Mouse (Mus musculus) CD4-positive, CD25-positive, alpha-beta regulatory T cell, adult 9 weeks (primary cell): ENCODE data around the gene Adcy10. TPM values are rescaled to one million over a fixed set of nuclear protein-coding genes. Genes with fewer than 3 reads are reported as not detected.

Experiments
- polyA plus RNA-seq: library from polyadenylated mRNA; unstranded; fragments of 100-300 nt; shearing (Covaris generic); gene quantifications from one replicate; pipeline ENCODE4 v1.2.1, GENCODE M21; 2017

Gene Adcy10
- polyA plus RNA-seq: not detected

DNA sequence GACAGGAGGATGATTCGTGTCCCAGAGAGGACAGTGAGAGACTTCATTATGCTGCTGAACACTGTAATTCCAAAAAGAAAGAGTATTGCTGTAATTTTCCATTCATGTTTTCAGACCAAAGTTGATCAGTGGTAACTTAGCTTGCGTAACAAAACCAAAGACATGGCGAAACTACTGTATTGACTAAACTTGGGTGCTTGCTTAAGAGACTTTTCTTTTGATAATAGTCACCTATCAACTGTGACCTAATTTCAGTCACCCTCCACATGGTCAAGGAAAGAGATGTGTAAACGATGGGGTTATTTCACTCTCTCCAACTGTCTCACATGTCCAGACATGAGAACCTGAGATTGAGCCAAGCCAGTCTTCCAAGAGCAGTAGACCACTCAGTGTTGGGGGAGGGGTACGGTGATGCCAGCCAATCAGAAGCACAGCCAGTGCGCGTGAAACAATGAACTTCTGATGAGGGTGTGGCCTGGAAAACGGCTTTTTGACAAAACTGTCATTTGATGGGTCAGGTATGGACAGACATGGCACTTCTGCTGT lies at the start of gene Adcy10:
Adcy10 (plus strand) TSS at position 496 of the 546 bp plus-strand sequence.

GRCm38 (mm10) chr1:165460360-165460800 lies 24.6 kb upstream of the Adcy10 start, which contains the start of the genes Dcaf6 and Mpc2:
Gene Dcaf6 (minus strand): TSS chr1:165460475.
Gene Mpc2 (plus strand): TSS chr1:165460637.

Other genes starting within 250 kb of the Adcy10 start
- gene Tiprl, start 248.2 kb upstream of the Adcy10 start, polyA plus RNA-seq: 101 TPM
- gene Gpr161, start 189.4 kb upstream of the Adcy10 start, polyA plus RNA-seq: 0.09 TPM
- 8.5 TPM for gene Dcaf6, start 24.7 kb upstream of the Adcy10 start, polyA plus RNA-seq
- 123 TPM for gene Mpc2, start 24.5 kb upstream of the Adcy10 start, polyA plus RNA-seq
- gene Mpzl1, start 149.4 kb downstream of the Adcy10 start, polyA plus RNA-seq: 0.46 TPM
- 270 TPM for gene Rcsd1, start 224.6 kb downstream of the Adcy10 start, polyA plus RNA-seq